Mouse (Mus musculus) lung, postnatal 0 days (tissue): ENCODE results near the gene Pcsk6.

Source experiments
- CTCF ChIP-seq: IDR thresholded peaks from 2 replicates; pipeline ENCODE4 v1.5.1; 2016; ENCODE audit warnings: antibody characterized with exemption, mild to moderate bottlenecking
- EP300 ChIP-seq: IDR thresholded peaks from 2 replicates; pipeline ENCODE4 v1.6.1; 2016; ENCODE audit warnings: antibody characterized with exemption, mild to moderate bottlenecking, control low read depth

- TF ChIP-seq EP300 (no peak), CTCF (no peak)
Observed at GRCm38 (mm10) chr7:66083757-66084156, 222.2 kb downstream of the Pcsk6 start.
